ENCODE assay signal across 14 mouse cellular contexts in the genomic region with DNA sequence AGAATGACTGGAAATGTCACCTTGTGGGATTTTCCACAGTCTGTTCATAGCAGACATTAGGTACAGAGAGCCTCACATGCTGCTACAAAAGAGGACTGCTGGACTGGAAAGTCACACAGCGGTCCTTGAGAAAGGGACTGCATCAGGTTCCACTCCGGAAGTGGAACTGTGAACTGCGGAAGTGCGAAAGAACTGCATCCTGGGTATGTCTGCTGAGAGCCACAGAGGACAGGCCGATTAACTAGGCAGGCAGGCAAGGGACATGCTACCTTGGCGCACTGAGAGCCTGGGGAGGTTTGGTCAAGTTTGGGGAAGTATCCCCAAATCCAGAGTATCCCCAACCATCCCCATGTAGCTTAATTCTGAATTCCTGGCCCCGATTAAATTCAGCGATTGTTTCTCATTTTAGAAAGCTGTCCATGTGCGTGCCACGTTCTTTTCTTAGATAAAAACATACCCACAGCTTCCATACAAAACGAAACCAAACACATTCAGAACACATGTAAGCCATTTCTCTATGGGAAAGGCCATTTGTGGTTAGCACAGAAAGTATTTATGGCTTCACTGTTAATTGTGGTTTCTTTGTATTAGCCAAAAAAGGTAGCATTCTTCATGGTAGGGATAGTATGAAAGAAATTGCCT.
A peak's percentile ranks its signal among the peaks of the same experiment; 100 is the strongest.
DNase-seq lines count a peak whose midpoint lies in the region; ATAC-seq and TF ChIP-seq lines count a peak whose summit lies in the region.
"Had no signal": no experiment of that assay in that cellular context is flagged by ENCODE, and none has a peak within 500 bp of the region (broad histone marks: within the 10 kb centered on the region; RNA-seq: fewer than 3 reads in every experiment).

No protein-coding gene starts in this region.

- ATAC-seq in embryonic facial prominence, embryonic 15.5 days (ENCODE audit: insufficient number of reproducible peaks, low FRiP score, low TSS enrichment, low read depth), result no peak
- no peak for ATAC-seq in monocyte, adult 5-6 weeks (replicated peaks; ENCODE audit: insufficient number of reproducible peaks, low FRiP score, low TSS enrichment, poor library complexity, severe bottlenecking)
- ATAC-seq: inflammation-experienced regulatory T-cells, adult 6 months had no signal

- H3K4me2 ChIP-seq in embryonic facial prominence, embryonic 15.5 days (replicated peaks), result peak overlapping the region; percentile 38
- H3K4me2 ChIP-seq: lung, embryonic 14.5 days had no signal

- no peak overlapping the region for H3K4me3 ChIP-seq in thymus, adult 2 months (ENCODE audit: control insufficient read depth, insufficient read depth, low read length)
- 0 out of 2 replicates have a peak overlapping the region, but pooled peaks have one; percentile 11 for H3K4me3 ChIP-seq in embryonic facial prominence, embryonic 15.5 days (replicated peaks)
- H3K4me3 ChIP-seq: heart, embryonic 10.5 days had no signal

- TF ChIP-seq CTCF in thymus, adult 2 months (IDR thresholded peaks at IDR 0.05; ENCODE audit: borderline replicate concordance, control insufficient read depth, extremely low read depth, insufficient read depth, low read length, poor library complexity), result no peak

- H3K36me3 ChIP-seq in thymus, adult 2 months (ENCODE audit: control insufficient read depth, insufficient read depth, low read length), result no peaks in the 10 kb centered on the region
- H3K36me3 ChIP-seq in embryonic facial prominence, embryonic 15.5 days, result no peaks in the 10 kb centered on the region
- H3K36me3 ChIP-seq: heart, embryonic 10.5 days had no signal

- H3K4me1 ChIP-seq in thymus, adult 2 months (replicated peaks; ENCODE audit: control insufficient read depth, insufficient read depth, low read length), result no peaks in the 10 kb centered on the region
- 0 out of 2 replicates have a peak, but pooled peaks cover 3% of the 10 kb centered on the region for H3K4me1 ChIP-seq in embryonic facial prominence, embryonic 15.5 days
- H3K4me1 ChIP-seq: heart, embryonic 10.5 days had no signal

- peak; percentile 36 to 50 for DNase-seq in left cerebral cortex, adult 18-20 months (ENCODE audit: low spot score in 2 of 2)
- DNase-seq in left cerebral cortex, adult 8-10 months (ENCODE audit: low spot score in 2 of 2), result no peak
- DNase-seq in thymus, postnatal 0 days (ENCODE audit: low spot score), result peak; percentile 16
- DNase-seq in thymus, adult 2 months, result no peak
- DNase-seq in ovary, postnatal 10 days (ENCODE audit: low spot score), result no peak
- no peak for DNase-seq in retina, embryonic 14.5 days (ENCODE audit: low spot score)
- DNase-seq: adrenal gland, postnatal 10 days; heart, postnatal 36 days; lung, embryonic 14.5 days; thymus, postnatal 14 days had no signal

- no peaks in the 10 kb centered on the region for H3K27me3 ChIP-seq in thymus, adult 2 months (ENCODE audit: control insufficient read depth, insufficient read depth, low read length)
- no peaks in the 10 kb centered on the region for H3K27me3 ChIP-seq in embryonic facial prominence, embryonic 15.5 days

- H3K27ac ChIP-seq in thymus, adult 2 months (ENCODE audit: control insufficient read depth, insufficient read depth, low read length), result no peak overlapping the region
- no peak overlapping the region for H3K27ac ChIP-seq in embryonic facial prominence, embryonic 15.5 days (replicated peaks)
- H3K27ac ChIP-seq: heart, embryonic 10.5 days had no signal

- no peak for TF ChIP-seq POLR2A in thymus, adult 2 months (IDR thresholded peaks at IDR 0.05; ENCODE audit: control insufficient read depth, extremely low read depth, insufficient read depth, low read length, poor library complexity)

- no peaks in the 10 kb centered on the region for H3K9me3 ChIP-seq in embryonic facial prominence, embryonic 15.5 days (replicated peaks)
- H3K9me3 ChIP-seq: heart, embryonic 10.5 days had no signal

- no peak overlapping the region for H3K9ac ChIP-seq in embryonic facial prominence, embryonic 15.5 days
- H3K9ac ChIP-seq: lung, embryonic 14.5 days had no signal

- 51% methylated on average over 11 of the region's 11 CpGs for WGBS in thymus, adult 2 months
- 51% methylated on average over 11 of the region's 11 CpGs for WGBS in embryonic facial prominence, embryonic 15.5 days

Comparison
In these comparisons a context has a peak if more than half of its experiments do, and no peak if none do; other contexts are left out.
1. DNase-seq: peak in left cerebral cortex, adult 18-20 months (2 of 2) and thymus, postnatal 0 days (single experiment); none in left cerebral cortex, adult 8-10 months (0 of 2), thymus, adult 2 months (single experiment), ovary, postnatal 10 days (single experiment) and retina, embryonic 14.5 days (single experiment).